Mouse (Mus musculus) cortical plate, adult 2 months (tissue): ENCODE results near the gene Slc2a13. TPM values are rescaled to one million over a fixed set of nuclear protein-coding genes. Genes with fewer than 3 reads are reported as not detected.

Experiments used
- H3K27ac ChIP-seq: fragments of 200-500 bp; 2 replicates; pipeline ENCODE4 v1.5.1; 2012; ENCODE audit warnings: low read length, control low read depth, inconsistent platforms; ENCODE audit not compliant: insufficient read depth
- H3K4me1 ChIP-seq: fragments of 200-500 bp; 2 replicates; pipeline ENCODE4 v1.6.1; 2011; ENCODE audit warnings: low read length; ENCODE audit not compliant: control insufficient read depth, insufficient read depth
- H3K4me3 ChIP-seq: fragments of 200-500 bp; 2 replicates; pipeline ENCODE4 v1.5.1; 2011; ENCODE audit warnings: mild to moderate bottlenecking, low read length, control low read depth; ENCODE audit not compliant: insufficient read depth
- CTCF ChIP-seq: fragments of 200-500 bp; IDR thresholded peaks from 2 replicates; pipeline ENCODE4 v1.5.1; 2011; ENCODE audit warnings: mild to moderate bottlenecking, control low read depth, low read length; ENCODE audit not compliant: insufficient read depth; ENCODE audit errors: extremely low read depth
- POLR2A ChIP-seq: fragments of 200-500 bp; IDR thresholded peaks from 2 replicates; pipeline ENCODE4 v1.6.1; 2011; ENCODE audit warnings: mild to moderate bottlenecking, low read length, control low read depth; ENCODE audit not compliant: insufficient read depth; ENCODE audit errors: extremely low read depth
- polyA plus RNA-seq: library from polyadenylated mRNA; depleted of rRNA; stranded (reverse); fragments of >200 nt; gene quantifications from 2 replicates; pipeline ENCODE4 v1.2.3, GENCODE M21; 2012

The Slc2a13 gene
- polyA plus RNA-seq, 1 experiment, result 42.7 TPM

DNA sequence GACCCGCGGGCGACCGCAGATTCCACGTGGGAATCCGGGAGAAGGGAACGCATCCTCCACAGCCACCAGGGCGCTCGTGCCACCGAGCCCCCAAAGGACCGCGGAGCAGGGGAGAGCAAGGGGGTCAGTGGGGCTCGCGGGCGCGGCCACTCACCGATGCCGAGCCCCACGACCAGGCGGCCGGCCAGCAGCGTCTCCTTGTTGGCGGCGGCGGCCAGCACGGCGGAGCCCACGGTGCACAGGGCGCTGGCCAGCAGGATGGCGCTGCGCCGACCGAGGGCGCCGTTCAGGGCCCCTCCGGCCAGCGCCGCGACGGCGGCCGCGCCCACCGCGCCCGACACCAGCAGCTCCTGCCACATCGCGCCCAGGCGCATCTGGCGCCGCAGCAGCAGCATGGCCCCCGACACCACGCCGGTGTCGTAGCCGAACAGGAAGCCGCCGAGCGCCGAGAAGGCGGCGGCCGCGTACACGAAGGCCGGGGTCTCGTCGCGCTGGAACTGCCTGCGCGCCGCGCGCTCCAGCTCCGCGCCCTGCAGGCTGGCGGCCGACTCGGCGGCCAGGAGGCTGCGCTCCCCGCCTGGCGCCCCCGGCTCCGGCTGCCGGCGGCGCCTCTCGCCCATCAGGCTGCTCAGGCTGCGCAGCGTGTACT is 516 bp downstream of the Slc2a13 start:
- TF ChIP-seq CTCF (no peak), POLR2A (no peak)
- peak overlapping the region; percentile 80 for H3K27ac ChIP-seq
- peak overlapping the region; percentile 88 for H3K4me3 ChIP-seq
- 0 out of 2 replicates have a peak, but pooled peaks cover 1% of the 10 kb centered on the region for H3K4me1 ChIP-seq

- H3K4me3 ChIP-seq, result peak overlapping the region; percentile 88
- H3K4me1 ChIP-seq, result 0 out of 2 replicates have a peak, but pooled peaks cover 1% of the 10 kb centered on the region
- peak overlapping the region; percentile 80; the same call in 1 of the 2 replicates for H3K27ac ChIP-seq
- TF ChIP-seq CTCF, result no peak
- TF ChIP-seq POLR2A, result no peak
Measured at GRCm38 (mm10) chr15:91571981-91572380, 1.1 kb downstream of the Slc2a13 start.

GRCm38 (mm10) chr15:91566784-91567183 is 6.3 kb downstream of the Slc2a13 start:
- Histone ChIP-seq H3K27ac (no peak overlapping the region), H3K4me1 (0 out of 2 replicates have a peak, but pooled peaks cover 2% of the 10 kb centered on the region), H3K4me3 (no peak overlapping the region)
- TF ChIP-seq CTCF (no peak), POLR2A (no peak)

DNA sequence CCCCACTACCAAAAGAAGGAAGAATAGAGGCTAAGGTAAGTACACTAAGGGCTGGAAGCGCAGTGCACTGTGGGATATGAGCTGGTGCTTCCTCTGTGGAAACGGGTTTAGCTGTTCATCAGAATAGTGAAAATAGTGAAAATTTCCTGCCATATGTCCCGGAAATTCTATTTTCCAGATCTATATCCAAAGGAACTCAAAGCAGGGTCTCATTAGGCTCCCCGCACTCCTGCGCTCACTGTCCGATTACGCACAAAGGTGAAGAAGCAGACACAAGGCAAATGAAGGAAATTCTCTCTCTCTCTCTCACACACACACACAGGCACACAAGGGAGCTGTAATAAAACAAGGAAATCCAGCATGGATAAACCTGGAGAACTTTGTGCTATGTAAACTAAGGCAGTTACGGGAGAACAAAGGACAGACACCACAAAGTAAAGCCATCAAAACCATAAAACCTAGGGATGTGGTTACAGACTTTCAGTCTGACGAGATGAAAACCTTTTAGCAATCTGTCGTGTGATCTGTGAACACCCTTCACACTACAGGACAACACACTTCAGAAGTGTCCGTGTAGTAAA is 7.9 kb downstream of the Slc2a13 start:
- Histone ChIP-seq H3K4me3 (no peak overlapping the region), H3K4me1 (0 out of 2 replicates have a peak, but pooled peaks cover 2% of the 10 kb centered on the region), H3K27ac (no peak overlapping the region)
- no peak for TF ChIP-seq CTCF
- TF ChIP-seq POLR2A, result no peak

DNA sequence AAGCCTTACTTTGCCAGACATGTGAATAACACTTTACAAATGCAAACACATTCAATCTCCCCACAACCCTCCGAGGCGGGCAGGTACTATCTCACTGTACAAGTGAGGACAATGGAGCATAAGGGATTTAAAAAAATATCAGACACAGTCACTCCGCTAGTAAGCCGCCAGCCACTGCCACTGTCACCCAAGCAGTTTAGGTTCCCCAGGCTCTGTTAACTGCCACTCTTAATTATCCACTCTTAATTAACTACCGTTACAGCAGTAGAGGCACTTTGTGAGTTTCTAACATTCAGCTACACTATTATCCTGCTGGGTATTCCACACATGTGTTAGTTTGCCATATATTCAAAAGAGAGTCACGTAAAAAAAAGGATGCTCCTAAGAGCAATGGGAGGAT is 11.3 kb downstream of the Slc2a13 start:
- Histone ChIP-seq H3K4me3 (no peak overlapping the region), H3K4me1 (0 out of 2 replicates have a peak, but pooled peaks cover 2% of the 10 kb centered on the region), H3K27ac (no peak overlapping the region)
- TF ChIP-seq CTCF (no peak), POLR2A (no peak)

DNA sequence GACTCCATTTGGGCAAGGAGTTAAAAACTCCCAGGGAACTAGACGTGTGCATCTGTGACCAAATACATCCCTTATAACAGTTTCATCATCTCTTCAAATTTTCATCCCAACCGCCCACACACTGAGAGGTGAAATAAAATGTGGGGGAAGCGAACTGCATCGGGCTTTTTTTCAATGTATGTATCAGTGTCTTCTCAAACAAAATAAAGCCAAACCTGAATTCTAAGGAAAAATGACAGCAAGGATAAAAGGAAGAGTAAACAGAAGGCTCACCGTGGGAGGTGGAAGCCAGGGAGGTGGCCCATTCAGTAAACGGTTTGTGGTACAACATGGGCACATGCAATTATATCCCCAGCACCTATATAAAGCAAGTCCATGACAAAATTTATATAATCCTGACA is 17.7 kb downstream of the Slc2a13 start:
- Histone ChIP-seq H3K4me3 (no peak overlapping the region), H3K27ac (no peak overlapping the region), H3K4me1 (peaks cover 4% of the 10 kb centered on the region)
- TF ChIP-seq CTCF (no peak), POLR2A (no peak)

GRCm38 (mm10) chr15:91548586-91549268 is 24.3 kb downstream of the Slc2a13 start:
- H3K4me3 ChIP-seq, result no peak overlapping the region
- TF ChIP-seq POLR2A (no peak), CTCF (no peak)
- no peak overlapping the region for H3K27ac ChIP-seq
- H3K4me1 ChIP-seq, result 0 out of 2 replicates have a peak, but pooled peaks cover 2% of the 10 kb centered on the region

- Histone ChIP-seq H3K4me1 (0 out of 2 replicates have a peak, but pooled peaks cover 2% of the 10 kb centered on the region), H3K4me3 (no peak overlapping the region), H3K27ac (no peak overlapping the region)
- no peak for TF ChIP-seq POLR2A
- TF ChIP-seq CTCF, result no peak
Measured at GRCm38 (mm10) chr15:91544586-91544985, 28.5 kb downstream of the Slc2a13 start.

GRCm38 (mm10) chr15:91538439-91538838 is 34.6 kb downstream of the Slc2a13 start:
- no peak overlapping the region for H3K4me3 ChIP-seq
- H3K4me1 ChIP-seq, result no peaks in the 10 kb centered on the region
- H3K27ac ChIP-seq, result no peak overlapping the region
- TF ChIP-seq CTCF, result no peak
- no peak for TF ChIP-seq POLR2A
